Mouse (Mus musculus): ENCODE measurements around the gene Gm6583.
"Not testable (repeated sequence)": the region's sequence is repeated elsewhere in the genome, so short reads cannot be mapped to it uniquely, and the experiment has no call there.

Gm6583 gene

GRCm38 (mm10) chr5:112324637-112325545, 30.9 kb downstream of the Gm6583 start:
- peak; percentile 64 to 73 for DNase-seq

DNA sequence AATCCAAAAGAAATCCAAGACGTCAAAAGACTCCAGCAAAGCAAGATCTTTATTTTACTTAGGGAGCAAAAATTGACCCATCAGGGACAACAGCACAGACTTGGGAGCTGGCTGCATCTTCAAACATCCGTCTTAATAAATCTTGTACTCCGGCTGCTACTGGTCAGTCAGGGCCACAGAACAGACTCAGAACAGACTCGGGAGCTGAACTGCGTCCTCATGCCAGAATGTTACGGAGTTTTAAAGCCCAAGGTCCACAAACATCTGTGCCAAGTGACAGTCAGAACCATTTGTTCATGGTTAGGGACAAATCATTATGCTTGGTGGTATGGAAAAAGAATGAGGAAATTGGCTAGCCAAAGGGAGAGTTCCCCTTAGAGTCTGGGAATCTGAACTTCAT, 32.6 kb downstream of the Gm6583 start:
- no peak for DNase-seq

GRCm38 (mm10) chr5:112321376-112321775, 34.5 kb downstream of the Gm6583 start:
- DNase-seq, result no peak

DNA sequence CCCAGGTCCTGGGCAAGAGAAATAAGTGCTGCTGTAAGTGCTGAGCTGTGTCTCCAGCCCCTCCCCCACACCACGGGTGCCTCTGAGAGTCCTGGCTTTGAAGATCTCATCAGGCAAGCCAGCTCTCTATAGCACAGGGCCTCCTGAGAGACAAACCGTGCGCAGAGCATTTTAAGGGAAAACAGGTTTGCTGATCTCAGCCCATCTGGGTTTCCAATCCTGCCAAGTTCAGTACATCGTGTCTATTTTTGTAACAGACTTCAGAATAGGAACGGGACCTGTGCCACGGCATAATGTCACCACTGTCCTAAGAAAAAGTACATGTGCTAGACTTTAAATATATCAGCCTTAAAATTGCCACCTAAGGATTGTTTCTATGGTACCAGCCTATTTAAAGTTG, 34.9 kb downstream of the Gm6583 start:
- no peak for DNase-seq

GRCm38 (mm10) chr5:112320379-112320778, 35.5 kb downstream of the Gm6583 start:
- DNase-seq, result no peak

GRCm38 (mm10) chr5:112319343-112319742, 36.5 kb downstream of the Gm6583 start:
- DNase-seq, result not testable (repeated sequence)

GRCm38 (mm10) chr5:112317328-112317727, 38.5 kb downstream of the Gm6583 start:
- peak; percentile 67 to 83 for DNase-seq

GRCm38 (mm10) chr5:112316468-112316867, 39.4 kb downstream of the Gm6583 start:
- DNase-seq, result no peak

GRCm38 (mm10) chr5:112313222-112313885, 42.5 kb downstream of the Gm6583 start:
- DNase-seq, result no peak

DNA sequence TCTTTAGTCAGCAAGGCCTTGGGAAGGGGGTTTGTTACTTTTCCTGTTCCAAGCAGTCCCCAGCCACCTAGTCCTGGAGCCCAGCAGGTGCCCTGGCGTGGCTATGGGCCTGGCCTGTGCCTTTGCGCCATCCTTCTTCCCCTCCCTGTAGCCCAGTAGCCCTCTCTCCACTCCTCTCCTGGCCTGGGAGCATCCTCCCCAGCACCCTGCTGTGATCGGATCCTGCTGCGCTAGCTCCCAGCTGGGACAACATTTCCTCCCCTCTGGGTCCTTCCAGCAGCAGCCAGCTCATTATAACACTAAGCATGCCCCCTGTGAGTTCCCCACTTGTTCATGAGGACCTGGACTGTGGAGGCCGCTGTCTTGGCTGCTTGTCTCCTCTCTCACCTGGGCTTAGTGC, 50.0 kb downstream of the Gm6583 start:
- DNase-seq, result no peak
